Mouse (Mus musculus) C2C12 (cell line): ENCODE measurements around the gene Olfr891.

ENCODE experiments used
- CTCF ChIP-seq: IDR thresholded peaks from one replicate; pipeline ENCODE4 v1.5.1; 2011; ENCODE audit not compliant: control insufficient read depth, insufficient read depth, insufficient read length
- USF1 ChIP-seq: IDR thresholded peaks from one replicate; pipeline ENCODE4 v1.6.1; 2011; ENCODE audit warnings: low read depth, mild to moderate bottlenecking, control low read depth, moderate library complexity

DNA sequence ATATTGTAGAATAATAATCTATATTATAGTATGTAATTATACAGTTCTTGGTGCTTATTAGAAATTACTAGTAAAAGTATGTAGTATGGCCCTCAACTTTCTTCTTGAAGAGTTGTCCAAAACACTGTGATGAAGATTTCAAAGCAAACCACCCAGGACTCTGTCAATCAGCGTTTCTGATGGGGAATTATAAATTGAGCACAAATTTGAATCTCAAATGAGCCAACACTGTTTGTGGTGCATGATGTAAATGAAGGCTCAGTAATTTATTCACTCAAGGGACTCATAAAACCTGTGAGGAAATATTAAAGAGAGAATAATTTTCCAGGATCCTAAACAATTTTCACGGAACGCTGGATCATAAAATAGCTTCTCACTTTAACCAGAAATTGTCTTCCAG, 27.4 kb upstream of the Olfr891 start, which contains the start of gene Olfr893:
- TF ChIP-seq USF1 (no peak), CTCF (no peak)
